Mouse (Mus musculus) CH12F3 (cell line): ENCODE results near the gene Hcn3.

ENCODE experiments used
- in situ Hi-C: fragments of 300-500 bp; cut with MboI; formaldehyde crosslinking; loops from 2 replicates; pipeline ENCODE4 v1.14.3; 2020; ENCODE audit warnings: low sequenced_read_pairs

Hcn3 gene

GRCm38 (mm10) chr3:89159616-89160344 lies at the start of gene Hcn3:
Hcn3 (minus strand) TSS chr3:89160196.
- in situ Hi-C loops = no loop called here

DNA sequence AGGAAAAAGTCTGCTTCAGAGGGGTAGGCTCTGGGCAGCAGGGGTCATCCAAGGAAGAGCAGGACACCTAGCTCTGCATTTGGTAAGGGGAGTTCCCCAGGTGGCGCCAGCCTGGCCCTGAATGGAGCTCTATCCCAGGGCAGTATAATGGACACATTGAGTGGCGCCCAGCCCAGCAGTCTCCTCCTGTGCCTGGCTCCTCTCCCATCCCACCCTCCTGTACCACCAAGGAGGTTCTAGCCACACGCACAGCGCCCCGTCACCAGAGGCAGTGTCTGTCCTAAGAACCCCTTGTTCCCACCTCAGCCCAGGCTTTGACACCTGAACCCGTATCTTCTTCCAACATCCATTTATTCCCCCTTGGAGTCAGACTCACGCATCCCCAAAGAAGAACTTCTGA lies 49.7 kb upstream of the Hcn3 start:
- in situ Hi-C loops = no loop called here

DNA sequence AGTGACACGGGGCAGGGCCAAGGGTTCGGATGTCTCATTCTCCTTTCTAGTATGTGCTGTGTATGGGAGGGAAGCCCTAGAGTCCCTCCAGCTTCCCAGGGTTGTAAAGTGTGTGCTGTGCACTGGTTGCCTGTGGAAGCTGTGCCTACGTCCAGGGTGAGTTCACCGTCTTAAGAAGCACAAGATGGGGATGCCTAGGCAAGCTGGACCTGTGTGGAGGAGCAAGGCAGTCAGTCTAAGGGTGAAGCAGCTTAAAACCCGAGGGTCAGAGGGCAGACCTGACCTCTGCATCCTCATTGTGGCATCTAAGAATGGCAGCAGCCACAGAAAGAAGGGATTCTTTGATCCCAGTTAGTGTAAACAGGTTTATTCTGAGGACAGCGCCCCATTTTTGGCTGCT lies 48.7 kb upstream of the Hcn3 start:
- in situ Hi-C loops = no loop called here

GRCm38 (mm10) chr3:89208075-89208657 lies 48.2 kb upstream of the Hcn3 start:
- in situ Hi-C loops = no loop called here

- in situ Hi-C loops = no loop called here
Measured at GRCm38 (mm10) chr3:89206695-89207094, 46.7 kb upstream of the Hcn3 start.

DNA sequence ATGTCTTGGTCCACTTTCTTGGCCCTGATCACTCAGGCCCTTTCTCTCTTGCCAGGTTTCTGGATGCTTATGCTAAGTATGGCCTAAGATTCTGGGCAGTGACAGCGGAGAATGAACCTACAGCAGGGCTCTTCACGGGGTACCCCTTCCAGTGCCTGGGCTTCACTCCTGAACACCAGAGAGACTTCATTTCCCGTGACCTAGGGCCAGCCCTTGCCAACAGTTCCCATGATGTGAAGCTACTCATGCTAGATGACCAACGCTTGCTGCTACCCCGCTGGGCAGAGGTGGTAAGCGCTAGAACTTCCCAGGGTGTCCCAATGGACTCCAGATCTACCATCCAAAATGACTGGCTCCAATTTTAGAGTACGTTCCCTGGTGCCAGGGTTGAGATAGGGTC lies 46.1 kb upstream of the Hcn3 start:
- in situ Hi-C loops = no loop called here

DNA sequence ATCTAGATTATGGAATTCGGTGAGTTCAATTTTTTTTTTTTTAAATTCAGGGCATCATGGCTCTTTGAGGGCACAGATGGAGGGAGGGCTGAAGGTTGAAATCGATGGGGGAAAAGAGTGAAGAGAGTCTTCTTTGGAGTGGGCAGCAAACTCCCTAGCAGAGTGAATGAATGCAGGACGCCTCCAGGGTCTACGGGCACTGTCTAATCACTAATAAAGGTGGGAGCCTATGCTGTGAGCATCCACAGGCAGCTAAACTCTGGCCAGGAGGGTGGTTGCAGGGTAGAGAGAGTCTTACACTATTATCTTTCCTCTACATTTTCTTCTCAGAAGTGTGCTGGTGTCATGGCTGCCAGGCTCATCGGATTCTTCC lies 43.1 kb upstream of the Hcn3 start:
- in situ Hi-C loops = no loop called here

DNA sequence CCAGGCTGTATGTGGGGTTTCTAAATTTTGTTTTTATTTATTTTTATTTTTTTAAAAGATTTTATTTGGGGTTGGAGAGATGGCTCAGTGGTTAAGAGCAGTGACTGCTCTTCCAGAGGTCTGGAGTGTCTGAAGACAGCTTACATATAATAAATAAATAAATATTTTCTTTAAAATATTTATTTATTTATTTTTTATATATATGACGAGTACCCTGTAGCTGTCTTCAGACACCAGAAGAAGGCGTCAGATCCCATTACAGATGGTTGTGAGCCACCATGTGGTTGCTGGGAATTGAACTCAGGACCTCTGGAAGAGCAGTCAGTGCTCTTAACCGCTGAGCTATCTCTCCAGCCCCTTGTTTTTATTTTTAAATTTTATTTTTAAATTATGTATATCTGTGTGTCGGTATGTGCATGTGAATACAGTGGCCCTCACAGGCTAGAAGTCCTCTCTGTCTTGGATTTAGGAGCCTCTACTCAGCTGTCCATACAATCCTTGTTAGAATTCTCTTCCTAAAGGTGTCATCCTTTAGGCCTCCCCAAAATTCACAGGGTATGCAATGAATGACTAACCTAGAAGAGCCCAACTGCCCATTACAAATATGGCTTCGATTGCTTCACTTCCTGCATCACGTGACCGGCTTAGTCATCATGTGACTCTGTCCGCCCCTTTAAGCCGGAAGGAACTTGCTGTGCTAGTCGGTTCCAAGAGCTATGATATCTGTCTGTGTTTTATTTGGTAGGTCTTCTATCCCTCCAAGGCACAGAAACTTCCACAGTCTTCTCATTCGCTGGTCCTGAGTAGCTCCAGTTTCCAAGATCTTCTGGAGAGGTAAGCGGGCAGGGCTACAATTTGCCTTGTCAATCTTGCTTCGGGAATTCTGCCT lies 42.5 kb upstream of the Hcn3 start, which contains the start of gene Gba:
TSS of gene Gba (plus strand) at position 676 of the 889 bp plus-strand sequence.
- in situ Hi-C loops = no loop called here

- in situ Hi-C loops = no loop called here
Measured at GRCm38 (mm10) chr3:89199839-89200238, 39.8 kb upstream of the Hcn3 start.

DNA sequence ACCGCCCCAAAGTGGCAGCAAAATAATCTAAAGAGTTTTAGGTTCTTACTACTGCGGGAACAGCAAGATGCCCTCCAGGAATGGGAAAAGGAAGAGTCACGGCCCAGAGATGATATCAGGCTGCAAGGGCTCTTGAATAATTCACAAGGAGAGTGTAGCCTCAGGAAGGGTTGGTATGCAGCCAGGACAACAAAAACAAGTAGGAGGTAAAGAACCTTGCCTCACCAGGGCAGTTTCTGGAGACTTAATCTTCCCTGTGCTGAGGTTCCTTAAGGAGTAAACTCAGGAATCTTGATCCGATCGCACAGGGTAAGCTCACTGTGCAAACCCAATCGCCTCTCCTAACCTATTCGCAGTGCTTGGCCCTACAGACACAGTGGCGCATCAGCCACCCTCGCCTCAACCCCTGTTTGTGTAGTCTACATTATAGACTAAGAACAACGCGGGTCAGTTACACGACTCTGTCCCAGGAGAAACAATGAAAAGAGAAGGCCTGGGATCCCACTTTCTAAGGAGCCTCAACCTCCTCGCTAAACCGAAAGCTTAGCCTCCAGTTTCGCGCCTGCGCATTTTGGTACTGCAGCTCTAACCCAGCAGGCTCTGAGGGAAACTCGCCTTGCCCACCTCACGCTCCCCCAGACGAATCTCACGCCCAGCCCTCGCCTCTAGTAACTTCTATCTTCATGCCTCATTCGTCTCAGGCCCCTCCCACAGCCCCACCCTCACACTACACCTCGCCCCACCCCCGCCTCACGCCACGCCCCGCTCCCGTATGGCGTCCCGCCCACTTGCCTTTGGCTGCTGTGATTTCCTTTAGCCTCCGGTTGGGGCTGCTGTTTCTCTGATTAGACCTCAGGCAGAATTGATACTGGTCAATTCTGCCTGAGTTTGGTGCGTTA lies 36.2 kb upstream of the Hcn3 start:
- in situ Hi-C loops = no loop called here

GRCm38 (mm10) chr3:89193853-89194252 lies 33.9 kb upstream of the Hcn3 start:
- in situ Hi-C loops = no loop called here

- in situ Hi-C loops = no loop called here
Measured at GRCm38 (mm10) chr3:89193351-89193750, 33.4 kb upstream of the Hcn3 start.

- in situ Hi-C loops = no loop called here
Measured at GRCm38 (mm10) chr3:89190436-89190835, 30.4 kb upstream of the Hcn3 start.

- in situ Hi-C loops = no loop called here
Measured at GRCm38 (mm10) chr3:89188478-89188875, 28.5 kb upstream of the Hcn3 start.

- in situ Hi-C loops = no loop called here
Measured at GRCm38 (mm10) chr3:89187690-89188477, 27.9 kb upstream of the Hcn3 start.

DNA sequence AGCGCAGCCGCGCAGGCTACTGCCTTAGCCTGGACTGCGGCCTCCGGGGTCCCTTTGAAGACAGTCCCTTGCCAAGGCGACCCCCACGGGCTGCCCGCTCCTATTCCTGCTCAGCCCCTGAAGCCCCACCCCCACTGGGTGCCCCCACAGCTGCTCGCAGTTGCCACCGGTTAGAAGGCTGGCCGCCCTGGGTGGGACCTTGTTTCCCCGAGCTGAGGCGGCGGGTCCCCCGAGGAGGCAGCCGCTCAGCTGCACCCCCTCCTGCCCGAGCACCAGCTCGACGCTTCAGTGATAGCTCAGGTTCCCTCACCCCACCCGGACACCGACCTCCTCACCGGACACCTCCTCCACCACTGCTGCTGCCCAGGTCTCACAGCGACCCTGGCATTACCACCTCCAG lies 27.2 kb upstream of the Hcn3 start:
- in situ Hi-C loops = no loop called here

DNA sequence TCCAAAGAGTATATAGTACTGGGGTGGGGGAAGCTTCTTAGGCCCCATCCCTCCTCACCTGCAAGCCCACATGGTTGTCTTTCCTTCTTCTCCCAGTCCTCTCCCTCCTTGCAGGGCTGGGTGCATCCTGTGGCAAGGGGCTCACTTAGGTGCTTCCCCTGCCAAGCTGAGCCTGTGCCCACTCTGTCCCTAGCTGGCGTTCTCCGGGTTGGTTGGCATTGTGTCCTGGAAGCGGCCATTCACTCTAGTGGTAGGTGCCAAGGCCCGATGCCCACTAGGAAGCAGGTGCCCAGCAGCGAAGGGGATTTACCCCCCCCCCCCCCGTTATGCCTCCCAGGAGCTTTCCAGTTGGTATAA lies 23.9 kb upstream of the Hcn3 start:
- in situ Hi-C loops = no loop called here

DNA sequence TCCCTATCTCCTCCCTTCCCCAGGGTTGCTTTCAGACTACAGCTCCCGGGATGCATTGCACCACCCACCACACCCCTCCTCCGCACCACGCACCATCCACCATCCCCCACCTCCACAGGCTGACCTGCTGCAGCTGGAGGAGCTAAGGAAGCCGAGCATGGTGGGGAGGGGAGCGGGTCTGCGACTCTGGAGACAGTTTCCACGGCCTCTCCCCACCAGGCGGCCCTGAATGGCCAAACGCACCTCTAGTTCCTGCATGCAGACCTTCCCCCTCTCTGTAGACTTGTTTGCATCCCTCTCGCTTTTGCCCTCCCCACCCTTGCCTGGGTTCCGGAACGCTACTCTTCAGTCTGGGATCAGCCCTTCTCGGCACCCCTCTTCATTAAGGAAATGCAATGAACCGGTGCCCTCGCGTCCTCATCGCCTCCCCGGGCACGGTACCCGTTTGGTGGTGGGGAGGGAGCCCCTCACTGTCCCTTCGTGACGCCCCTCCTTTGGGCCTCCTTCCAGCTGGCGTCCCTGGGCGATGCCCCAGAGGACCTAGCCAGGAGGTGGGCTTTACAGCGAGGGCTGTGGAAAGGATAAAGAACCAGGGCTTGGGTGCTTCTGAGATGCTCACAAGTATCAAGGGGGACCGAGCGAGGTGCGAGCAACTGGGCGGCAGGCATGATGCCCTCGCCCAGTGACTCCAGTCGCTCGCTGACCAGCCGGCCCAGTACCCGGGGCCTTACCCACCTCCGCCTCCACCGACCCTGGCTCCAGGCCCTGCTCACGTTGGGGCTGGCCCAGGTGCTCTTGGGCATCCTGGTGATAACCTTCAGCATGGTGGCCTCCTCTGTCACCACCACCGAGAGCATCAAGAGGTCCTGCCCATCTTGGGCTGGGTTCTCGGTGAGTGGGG lies 23.3 kb upstream of the Hcn3 start, which contains the start of gene Fam189b:
TSS of gene Fam189b (plus strand) at position 86 of the 901 bp plus-strand sequence.
- in situ Hi-C loops = no loop called here

DNA sequence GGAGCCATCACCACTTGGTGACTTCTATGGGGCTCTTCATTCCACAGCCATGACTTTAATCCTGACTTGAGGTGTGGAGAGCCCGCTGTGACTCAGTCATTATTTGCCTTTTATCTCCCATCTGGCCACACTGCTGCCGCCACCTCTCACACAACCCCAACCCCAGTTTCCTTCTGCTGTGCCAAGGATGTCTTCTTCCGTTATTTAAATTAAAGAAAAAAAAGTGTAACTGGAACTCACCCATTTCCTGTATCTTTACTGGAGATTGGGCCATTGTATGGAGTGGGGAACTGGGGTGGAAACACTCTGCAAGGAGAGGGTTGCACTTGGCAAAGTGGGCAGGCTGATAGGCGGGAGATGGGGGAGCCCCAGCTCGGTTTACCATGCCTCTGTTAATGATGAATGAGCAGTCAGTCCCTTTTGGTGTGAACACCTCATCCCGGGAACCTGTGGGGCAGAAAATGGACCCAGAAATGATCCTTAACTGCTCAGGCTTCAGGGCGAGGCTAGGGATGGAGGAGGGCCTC lies 22.6 kb upstream of the Hcn3 start:
- in situ Hi-C loops = no loop called here
